Mouse (Mus musculus): ENCODE measurements at regions not wholly inside any gene's neighbourhood (a gene's known extent, or its start where the extent isn't known, plus 50 kb on each side); places are given as distances from the start of the nearest gene placed in this dataset.

GRCm38 (mm10) chr7:116882268-116882964 lies 378.2 kb downstream of the Nucb2 start:
- DNase-seq, result peak; percentile 38

GRCm38 (mm10) chr7:116893846-116894245 lies 389.7 kb downstream of the Nucb2 start:
- DNase-seq, result no peak

- DNase-seq, result no peak
These were observed 411.6 kb downstream of the Nucb2 start for GRCm38 (mm10) chr7:116915797-116916196.

- no peak for DNase-seq
These were observed 413.9 kb downstream of the Nucb2 start for GRCm38 (mm10) chr7:116917921-116918670.

GRCm38 (mm10) chr7:116946448-116946847 lies 434.3 kb upstream of the Xylt1 start:
- DNase-seq, result no peak

- no peak for DNase-seq
These were observed 421.4 kb upstream of the Xylt1 start for GRCm38 (mm10) chr7:116959196-116959895.

- DNase-seq, result no peak
These were observed 416.9 kb upstream of the Xylt1 start for GRCm38 (mm10) chr7:116963839-116964238.

GRCm38 (mm10) chr7:116991351-116991750 lies 389.4 kb upstream of the Xylt1 start:
- DNase-seq, result no peak

GRCm38 (mm10) chr7:116992166-116992565 lies 388.6 kb upstream of the Xylt1 start:
- DNase-seq, result no peak

GRCm38 (mm10) chr7:116995770-116996169 lies 385.0 kb upstream of the Xylt1 start:
- no peak for DNase-seq

GRCm38 (mm10) chr7:117003167-117003566 lies 377.6 kb upstream of the Xylt1 start:
- no peak for DNase-seq

- DNase-seq, result no peak
These were observed 362.4 kb upstream of the Xylt1 start for GRCm38 (mm10) chr7:117018349-117018748.

GRCm38 (mm10) chr7:117021716-117022115 lies 359.1 kb upstream of the Xylt1 start:
- DNase-seq, result peak; percentile 55

- no peak for DNase-seq
These were observed 335.9 kb upstream of the Xylt1 start for GRCm38 (mm10) chr7:117044926-117045325.

GRCm38 (mm10) chr7:117049249-117049648 lies 331.5 kb upstream of the Xylt1 start:
- no peak for DNase-seq

GRCm38 (mm10) chr7:117065771-117066170 lies 315.0 kb upstream of the Xylt1 start:
- no peak for DNase-seq

- DNase-seq, result peak; percentile 37
These were observed 289.7 kb upstream of the Xylt1 start for GRCm38 (mm10) chr7:117090911-117091550.

- no peak for DNase-seq
These were observed 287.9 kb upstream of the Xylt1 start for GRCm38 (mm10) chr7:117092860-117093259.

GRCm38 (mm10) chr7:117097618-117098017 lies 283.2 kb upstream of the Xylt1 start:
- no peak for DNase-seq

- DNase-seq, result no peak
These were observed 281.7 kb upstream of the Xylt1 start for GRCm38 (mm10) chr7:117099041-117099440.

GRCm38 (mm10) chr7:117103035-117103434 lies 277.7 kb upstream of the Xylt1 start:
- no peak for DNase-seq

- no peak for DNase-seq
These were observed 274.0 kb upstream of the Xylt1 start for GRCm38 (mm10) chr7:117106691-117107191.

- no peak for DNase-seq
These were observed 272.4 kb upstream of the Xylt1 start for GRCm38 (mm10) chr7:117108391-117108790.
